Mouse (Mus musculus) layer of hippocampus, postnatal 14 days (tissue): ENCODE results near the gene Ltbp1. TPM values are rescaled to one million over a fixed set of nuclear protein-coding genes. Genes with fewer than 3 reads are reported as not detected.

Experiments used
- DNase-seq, 2 experiments: peaks; one replicate each; pipeline ENCODE4 v3.0.0; 2021 to 2022; ENCODE audit warnings: low spot score in 2 of 2, mixed read lengths in 1 of 2
- total RNA-seq, 2 experiments: library from RNA; stranded (reverse); gene quantifications; 2 replicates each; pipeline ENCODE4 v1.2.3; 2021

The Ltbp1 gene
- total RNA-seq, 2 experiments from 2014 or later: 8.9 to 9.2 TPM

DNA sequence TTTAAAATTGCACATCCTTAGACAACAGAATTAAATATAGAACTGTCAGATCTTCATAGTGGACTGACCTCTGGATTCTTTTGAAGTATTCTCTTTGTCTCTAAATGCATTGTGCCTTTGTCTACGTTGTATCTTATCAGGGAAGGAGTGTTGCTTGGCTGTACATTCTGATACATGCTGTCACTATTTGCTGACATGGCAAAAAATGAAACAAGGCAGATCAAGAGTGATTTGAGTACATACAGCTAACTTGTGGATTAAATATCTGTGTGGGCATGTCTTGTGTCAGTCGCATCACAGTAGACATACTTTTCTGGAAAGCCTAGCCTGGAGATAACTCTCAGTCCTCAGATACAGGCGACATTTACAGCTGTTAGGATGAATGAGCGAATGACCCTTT lies 335.9 kb downstream of the Ltbp1 start:
- DNase-seq: no peak

- DNase-seq: no peak
Observed at GRCm38 (mm10) chr17:75345116-75345515, 339.7 kb downstream of the Ltbp1 start.

DNA sequence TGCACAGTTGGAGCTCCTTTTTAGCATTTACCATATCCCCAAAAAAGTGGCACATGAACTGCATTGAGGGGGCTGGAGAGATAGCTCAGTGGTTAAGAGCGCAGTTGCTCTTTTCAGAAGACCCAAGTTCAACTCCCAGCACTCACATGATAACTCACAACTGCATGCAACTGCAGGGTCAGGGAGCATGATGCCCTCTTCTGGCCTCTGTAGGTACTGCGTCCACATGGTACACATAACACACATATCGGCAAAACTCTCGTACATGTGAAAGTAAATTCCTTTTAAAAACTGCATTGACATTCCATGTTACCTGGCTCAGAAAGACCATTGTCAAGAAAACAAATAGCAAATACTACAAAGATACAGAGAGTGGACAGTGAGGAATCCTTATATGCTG lies 342.0 kb downstream of the Ltbp1 start:
- no peak for DNase-seq

GRCm38 (mm10) chr17:75349109-75349508 lies 343.7 kb downstream of the Ltbp1 start:
- peak; percentile 20 to 33 for DNase-seq

GRCm38 (mm10) chr17:75349602-75350001 lies 344.2 kb downstream of the Ltbp1 start:
- no peak for DNase-seq

DNA sequence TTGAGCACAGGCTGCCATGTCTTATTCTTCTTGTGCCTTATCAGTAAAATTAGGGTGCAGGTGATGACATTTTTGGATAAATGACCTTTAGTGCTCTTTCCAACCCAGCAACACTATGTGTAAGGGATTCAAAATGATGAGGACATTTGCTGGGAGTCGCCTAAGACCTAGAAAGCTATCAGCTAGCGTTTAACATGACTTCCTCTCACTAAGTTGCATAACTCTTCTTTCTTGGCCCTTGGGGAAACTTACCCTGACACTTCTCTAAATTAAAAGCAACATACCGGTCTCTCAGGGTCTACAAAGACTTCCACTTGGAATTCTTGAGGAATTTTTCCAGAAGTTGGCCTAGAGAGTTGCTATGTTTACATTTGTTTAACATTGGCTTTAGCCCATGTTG lies 348.0 kb downstream of the Ltbp1 start:
- no peak for DNase-seq

- DNase-seq: no peak
Observed at GRCm38 (mm10) chr17:75355431-75355830, 350.1 kb downstream of the Ltbp1 start.

DNA sequence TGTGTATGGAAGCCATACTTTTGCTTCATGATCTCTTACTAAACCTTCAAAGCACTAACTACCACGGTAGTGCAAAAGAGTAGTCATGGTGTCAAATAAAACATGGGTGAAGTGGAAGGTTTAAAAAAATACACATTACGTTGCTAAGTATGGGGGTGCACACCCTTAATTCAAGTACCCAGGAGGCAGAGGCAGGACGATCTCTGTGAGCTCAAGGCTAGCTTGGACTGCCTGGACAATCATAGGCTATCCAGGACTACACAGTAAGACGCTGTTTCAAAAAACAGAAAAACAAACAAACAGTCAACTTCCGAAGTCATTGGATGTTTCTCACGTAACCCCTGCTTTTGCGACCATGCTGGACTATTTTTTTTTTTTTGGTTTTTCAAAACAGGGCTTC lies 354.7 kb downstream of the Ltbp1 start:
- DNase-seq: no peak

DNA sequence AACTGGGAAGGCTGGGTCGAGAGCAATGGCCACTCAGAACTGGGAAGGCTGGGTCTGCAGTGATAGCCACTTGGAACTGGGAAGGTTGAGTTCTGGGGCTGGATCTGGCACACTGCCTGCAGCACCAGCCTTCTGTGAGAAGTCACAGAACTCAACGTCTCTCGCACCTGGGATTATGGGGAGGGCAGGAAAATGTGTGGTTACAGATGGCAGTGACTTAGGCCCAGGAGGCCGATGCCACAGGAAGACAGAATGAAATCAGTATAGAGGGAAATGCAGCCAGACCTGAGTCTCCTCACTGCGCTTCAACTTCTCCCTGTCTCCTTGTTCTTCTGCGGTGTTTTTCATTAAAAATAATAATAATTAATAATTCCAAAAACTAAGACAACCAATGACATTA lies 361.0 kb downstream of the Ltbp1 start:
- DNase-seq: no peak

DNA sequence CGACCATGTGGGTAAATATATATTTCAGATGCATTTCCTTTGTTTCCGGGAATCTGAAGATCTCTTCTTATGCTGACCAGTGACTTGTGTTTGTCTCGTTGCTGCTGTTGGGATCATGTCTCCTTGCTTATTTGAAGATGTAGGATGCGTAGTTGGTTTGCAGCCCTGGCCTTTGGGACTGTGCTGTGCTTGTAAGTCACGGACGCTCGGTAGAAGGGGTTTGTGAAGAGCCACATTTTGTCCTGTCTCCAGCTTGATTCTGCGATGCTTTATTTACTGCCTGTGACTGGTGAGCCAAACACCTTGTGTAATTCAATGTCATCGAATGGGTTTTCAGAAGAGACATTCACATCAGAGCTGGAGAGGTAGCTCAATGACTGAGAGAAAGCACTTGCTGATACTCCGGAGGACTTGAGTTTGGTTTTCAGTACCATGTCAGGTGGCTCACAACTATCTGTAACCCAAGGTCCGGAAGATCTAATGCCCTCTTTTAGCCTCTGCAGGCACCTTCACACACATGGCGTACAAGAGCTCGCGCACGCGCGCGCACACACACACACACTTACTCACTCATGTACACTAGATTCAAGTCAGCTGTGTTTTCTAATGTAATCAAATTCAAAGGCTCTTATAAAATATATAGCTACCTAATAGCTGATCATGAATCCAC lies 362.3 kb downstream of the Ltbp1 start:
- no peak for DNase-seq

GRCm38 (mm10) chr17:75368580-75368979 lies 363.2 kb downstream of the Ltbp1 start:
- DNase-seq: no peak

- DNase-seq: no peak
Observed at GRCm38 (mm10) chr17:75369351-75369750, 364.0 kb downstream of the Ltbp1 start.

DNA sequence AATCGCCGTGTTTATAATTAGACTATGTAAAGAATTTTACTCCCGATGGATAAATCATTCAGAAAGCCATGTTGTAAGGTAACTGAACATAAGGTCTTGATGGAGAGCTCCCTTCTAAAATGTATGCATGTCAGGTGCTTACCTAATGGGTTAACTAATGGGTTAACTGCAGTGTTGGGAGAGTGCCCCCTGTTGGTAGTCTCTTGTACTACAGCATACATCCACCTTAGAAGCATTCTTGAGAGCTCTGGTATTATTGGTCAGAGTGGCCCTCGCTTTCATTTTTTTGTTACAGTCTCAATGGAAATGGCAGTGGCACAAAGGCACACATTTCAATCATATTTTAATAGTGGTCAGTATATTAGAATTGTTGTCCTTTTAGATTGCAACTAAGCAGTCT lies 364.8 kb downstream of the Ltbp1 start:
- no peak for DNase-seq

GRCm38 (mm10) chr17:75371650-75372049 lies 366.3 kb downstream of the Ltbp1 start:
- DNase-seq: no peak

- no peak for DNase-seq
Observed at GRCm38 (mm10) chr17:75372371-75372770, 367.0 kb downstream of the Ltbp1 start.

DNA sequence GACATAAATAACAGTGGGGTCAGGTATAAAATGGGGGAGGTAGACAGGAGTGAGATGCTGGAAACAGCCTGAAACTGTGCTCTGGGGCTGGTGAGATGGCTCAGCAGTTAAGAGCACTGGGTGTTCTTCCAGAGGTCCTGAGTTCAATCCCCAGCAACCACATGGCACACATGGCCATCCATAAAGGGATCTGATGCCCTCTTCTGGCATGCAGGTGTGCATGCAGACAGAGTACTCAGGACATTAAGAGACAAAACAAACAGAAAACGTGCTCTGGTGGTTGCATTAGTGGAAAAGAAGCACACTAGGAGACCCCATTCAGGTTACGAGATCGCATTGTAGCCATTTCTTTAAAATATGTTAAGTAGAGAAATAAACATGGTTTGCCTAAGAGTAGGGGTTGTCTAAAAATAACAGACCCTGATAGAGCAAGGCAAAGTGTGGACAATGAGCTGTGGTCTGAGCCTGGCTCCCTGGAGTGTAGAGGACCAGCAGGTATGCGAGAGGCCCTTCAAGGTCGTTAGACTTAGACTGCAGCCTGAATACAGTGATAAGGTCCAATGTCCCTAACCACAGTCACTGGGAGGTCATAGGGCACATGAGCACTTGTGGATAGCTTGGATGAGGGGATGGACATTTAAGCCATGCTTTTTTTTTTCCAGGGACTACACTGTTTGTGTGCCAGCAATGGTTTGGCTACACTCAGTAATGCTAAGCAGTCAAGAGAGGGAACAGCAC lies 369.1 kb downstream of the Ltbp1 start:
- no peak for DNase-seq

DNA sequence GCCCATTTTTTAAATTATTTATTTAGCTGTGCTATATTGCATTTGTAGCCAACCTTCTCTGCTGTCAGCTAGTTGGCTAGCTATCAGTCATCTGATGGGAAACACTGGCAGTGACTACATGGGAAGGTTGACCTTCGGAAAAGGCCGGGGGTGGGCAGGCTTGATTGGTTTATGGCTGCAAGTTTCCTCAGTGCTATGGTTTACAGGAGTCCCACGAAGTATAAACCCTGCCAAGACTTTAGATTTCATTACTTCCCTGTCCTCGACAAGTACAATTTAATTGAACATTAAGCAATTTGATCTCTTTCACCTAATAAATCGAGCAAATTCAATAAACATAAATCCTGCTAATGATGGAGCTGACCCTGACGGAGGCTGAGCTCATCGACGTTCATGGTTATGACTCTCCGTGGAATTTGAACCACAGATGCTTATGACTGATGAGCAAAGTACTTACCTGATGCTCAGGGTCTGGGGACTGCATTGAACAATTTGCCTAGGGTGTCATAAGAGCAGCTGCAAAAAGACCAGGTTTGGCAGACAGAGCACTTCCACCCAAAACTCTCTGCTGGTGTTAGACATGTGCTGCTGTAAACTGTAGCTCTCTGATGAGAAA lies 373.0 kb downstream of the Ltbp1 start:
- no peak for DNase-seq

GRCm38 (mm10) chr17:75380167-75380566 lies 374.8 kb downstream of the Ltbp1 start:
- no peak for DNase-seq

- no peak for DNase-seq
Observed at GRCm38 (mm10) chr17:75388402-75388801, 383.0 kb downstream of the Ltbp1 start.

GRCm38 (mm10) chr17:75390142-75390541 lies 384.8 kb downstream of the Ltbp1 start:
- DNase-seq: no peak

- no peak for DNase-seq
Observed at GRCm38 (mm10) chr17:75391429-75392192, 386.2 kb downstream of the Ltbp1 start.

GRCm38 (mm10) chr17:75406405-75406804 lies 401.0 kb downstream of the Ltbp1 start:
- peak in 1 of 2 experiments; percentile 28 for DNase-seq
